Mouse (Mus musculus) effector memory CD4-positive, alpha-beta T cell, adult 7 months (primary cell): ENCODE results near the gene Ccdc141. TPM values are rescaled to one million over a fixed set of nuclear protein-coding genes. Genes with fewer than 3 reads are reported as not detected.

Experiments used
- polyA plus RNA-seq: library from polyadenylated mRNA; unstranded; fragments of 100-300 nt; shearing (Covaris generic); gene quantifications from one replicate; pipeline ENCODE4 v1.2.1, GENCODE M21; 2017

Ccdc141 gene
- polyA plus RNA-seq = 3.9 TPM

DNA sequence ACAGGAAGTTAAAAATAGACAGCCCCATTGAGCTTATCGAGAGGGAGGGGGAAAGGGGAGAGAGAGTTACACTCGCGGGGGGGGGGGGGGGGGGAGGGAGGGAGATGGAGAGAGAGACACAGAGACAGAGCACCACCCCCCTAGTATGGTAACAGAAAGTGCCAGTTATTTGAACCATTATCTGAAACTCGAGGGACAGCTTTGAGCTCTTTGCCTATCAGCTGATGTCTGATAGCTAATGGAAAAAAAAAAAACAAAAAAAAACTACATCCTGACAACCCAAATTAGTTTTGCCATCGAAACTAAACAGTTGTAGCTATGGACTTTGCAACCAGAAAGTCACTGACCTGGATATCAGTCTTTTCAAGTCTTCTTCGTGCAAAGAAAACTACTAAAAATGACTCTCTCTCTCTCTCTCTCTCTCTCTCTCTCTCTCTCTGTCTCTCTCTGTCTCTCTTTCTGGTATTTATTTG is at the start of gene Ccdc141:
Gene Ccdc141, minus strand, starts transcription at position 4 of the 473 bp plus-strand sequence.

DNA sequence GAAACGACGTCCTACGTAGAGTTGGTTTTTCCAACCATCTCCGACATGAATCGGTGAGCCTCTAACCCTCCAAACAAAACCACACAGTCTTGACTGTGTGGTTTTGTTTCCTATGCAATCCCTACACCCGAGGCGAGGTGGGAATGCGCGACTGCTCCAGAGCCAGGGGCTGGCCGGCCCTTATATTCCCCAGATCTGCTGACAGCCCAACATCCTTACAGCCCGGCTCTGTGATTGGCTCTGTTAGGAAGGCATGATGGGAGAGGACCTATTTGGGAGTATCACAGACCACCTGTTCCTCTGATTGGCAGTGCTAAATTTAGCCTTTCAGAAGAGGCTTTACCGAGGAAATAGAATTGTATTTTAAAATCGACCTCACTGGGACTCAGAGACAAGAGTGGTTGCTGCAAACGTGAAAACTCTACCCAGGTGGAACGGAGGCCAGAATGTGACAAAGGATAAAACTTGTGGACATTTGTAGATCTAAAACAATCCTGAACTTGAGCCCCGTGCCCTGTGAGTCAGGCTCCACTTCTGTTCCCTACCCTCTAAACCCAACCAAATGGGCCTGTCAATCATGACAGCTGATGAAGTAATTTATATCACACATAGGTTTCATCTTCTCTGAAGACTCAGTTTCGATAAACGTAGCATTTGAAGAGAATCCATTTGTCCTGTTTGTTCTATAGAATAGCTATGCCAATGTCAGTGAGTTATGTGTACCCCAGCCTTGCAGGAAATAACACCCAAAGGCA is 187.9 kb downstream of the Ccdc141 start, which contains the start of gene Ttn:
Gene Ttn, minus strand, starts transcription at position 157 of the 755 bp plus-strand sequence.

Other genes starting within 250 kb of the Ccdc141 start
- gene Ttn, start 188.1 kb downstream of the Ccdc141 start, polyA plus RNA-seq = 1.2 TPM
- 14.6 TPM for gene Sestd1, start 110.0 kb upstream of the Ccdc141 start, polyA plus RNA-seq